Mouse (Mus musculus) midbrain, postnatal 0 days (tissue): ENCODE results near the gene Acads. TPM values are rescaled to one million over a fixed set of nuclear protein-coding genes. Genes with fewer than 3 reads are reported as not detected.

Experiments
- ATAC-seq: fragments of 200-750 bp; cut with Nextera tagmentation; 2 replicates; pipeline ENCODE4 v1.8.0; 2017; ENCODE audit warnings: moderate number of reproducible peaks, mild to moderate bottlenecking, moderate TSS enrichment, moderate library complexity; ENCODE audit not compliant: low FRiP score
- DNase-seq: peaks from one replicate; pipeline ENCODE4 v3.0.0-alpha.2; 2015; ENCODE audit warnings: low spot score
- H3K27ac ChIP-seq: fragments of 300-500 bp; sonication (generic); 2 replicates; pipeline ENCODE4 v1.5.1; 2014; ENCODE audit warnings: low read depth, mild to moderate bottlenecking, low read length, mixed read lengths
- H3K27me3 ChIP-seq: fragments of 300-500 bp; sonication (generic); 2 replicates; pipeline ENCODE4 v1.6.1; 2014; ENCODE audit warnings: low read length, control low read depth, mixed read lengths; ENCODE audit not compliant: insufficient read depth
- H3K36me3 ChIP-seq: fragments of 300-500 bp; sonication (generic); 2 replicates; pipeline ENCODE4 v1.6.1; 2014; ENCODE audit warnings: low read length, control low read depth, mixed read lengths; ENCODE audit not compliant: insufficient read depth
- H3K4me1 ChIP-seq: fragments of 300-500 bp; sonication (generic); 2 replicates; pipeline ENCODE4 v1.6.1; 2014; ENCODE audit warnings: mild to moderate bottlenecking, control low read depth, antibody characterized with exemption, low read length, mixed read lengths; ENCODE audit not compliant: insufficient read depth
- H3K4me2 ChIP-seq: fragments of 300-500 bp; sonication (generic); 2 replicates; pipeline ENCODE4 v1.6.1; 2014; ENCODE audit warnings: low read depth, mild to moderate bottlenecking, low read length, mixed read lengths; ENCODE audit not compliant: poor library complexity, severe bottlenecking
- H3K4me3 ChIP-seq: fragments of 300-500 bp; sonication (generic); 2 replicates; pipeline ENCODE4 v1.5.1; 2014; ENCODE audit warnings: low read depth, mild to moderate bottlenecking, low read length, moderate library complexity
- H3K9ac ChIP-seq: fragments of 300-500 bp; sonication (generic); replicated peaks from 2 replicates; pipeline ENCODE4 v1.6.1; 2014; ENCODE audit warnings: mild to moderate bottlenecking, low read length, moderate library complexity, mixed read lengths; ENCODE audit not compliant: poor library complexity, severe bottlenecking
- H3K9me3 ChIP-seq: fragments of 300-500 bp; sonication (generic); 2 replicates; pipeline ENCODE4 v1.6.1; 2016; ENCODE audit warnings: low read length, control low read depth
- CTCF ChIP-seq: IDR thresholded peaks from 2 replicates; pipeline ENCODE4 v1.5.1; 2016; ENCODE audit warnings: antibody characterized with exemption, mild to moderate bottlenecking
- WGBS: fragments of 180-500 bp; shearing (Covaris S2); extraction: QIAGEN DNeasy Blood & Tissue Kit; methylation state at CpG from one replicate; pipeline ENCODE4 v1.1.7; 2014; 5-methylcytosine and 5-hydroxymethylcytosine counted together
- polyA plus RNA-seq: library from polyadenylated mRNA; unstranded; fragments of >200 nt; fragmentation: Nextera tagmentation; extraction: Ambion mirVana; gene quantifications from 2 replicates; pipeline ENCODE4 v1.2.1, GENCODE M21; 2015
- total RNA-seq: library from RNA; depleted of rRNA; stranded (reverse); fragments of >200 nt; gene quantifications from 2 replicates; pipeline ENCODE4 v1.2.3, GENCODE M21; 2014

Acads gene
- total and polyA plus RNA-seq, 2 experiments from 2014 or later, result 13.4 to 17.4 TPM

DNA sequence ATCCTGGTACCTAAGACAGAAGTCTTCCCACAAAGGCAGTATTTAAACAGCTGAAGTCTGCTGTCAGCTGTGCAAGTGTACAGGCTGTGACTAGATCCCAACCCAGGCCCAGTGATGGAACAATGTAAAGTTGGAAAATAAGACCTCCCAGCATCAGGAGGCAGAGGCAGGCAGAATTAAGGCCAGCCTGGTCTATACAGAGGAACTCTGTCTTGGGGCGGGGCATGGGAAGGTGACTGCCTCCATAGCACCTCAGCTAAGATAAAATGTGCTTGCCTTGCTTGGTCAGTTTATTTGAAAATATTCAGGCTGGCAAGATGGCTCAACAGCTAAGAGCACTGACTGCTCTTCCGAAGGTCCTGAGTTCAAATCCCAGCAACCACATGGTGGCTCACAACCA is 48.7 kb downstream of the Acads start:
- WGBS, result 96% methylated on average over 2 of the region's 2 CpGs
- ATAC-seq, result no peak
- Histone ChIP-seq H3K36me3 (peaks cover 7% of the 10 kb centered on the region; the same call in 1 of the 2 replicates), H3K9me3 (no peaks in the 10 kb centered on the region), H3K4me2 (no peak overlapping the region), H3K27ac (no peak overlapping the region), H3K9ac (no peak overlapping the region), H3K4me3 (no peak overlapping the region), H3K27me3 (no peaks in the 10 kb centered on the region), H3K4me1 (no peaks in the 10 kb centered on the region)
- TF ChIP-seq CTCF, result no peak
- no peak for DNase-seq

DNA sequence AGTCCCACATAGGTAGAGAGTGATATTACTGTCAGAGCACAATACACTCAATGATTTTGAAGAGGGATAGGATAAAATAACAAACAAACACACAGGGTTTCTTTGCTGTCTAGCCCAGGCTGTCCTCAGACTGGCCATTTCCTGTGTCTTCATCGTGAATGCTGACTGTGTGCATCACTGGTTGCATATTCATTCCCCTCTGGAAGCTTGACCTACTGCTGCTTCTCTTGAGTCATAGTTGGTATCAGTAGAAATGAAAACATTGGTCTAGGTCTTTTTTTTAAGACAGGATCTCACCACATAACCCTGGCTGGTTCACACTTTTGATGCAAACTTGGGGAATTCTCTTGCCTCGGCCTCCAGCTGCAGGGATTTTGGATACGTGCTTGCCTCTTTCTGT is 49.5 kb downstream of the Acads start:
- H3K27ac ChIP-seq, result no peak overlapping the region
- DNase-seq (no peak), ATAC-seq (no peak)
- H3K9ac ChIP-seq, result no peak overlapping the region
- H3K27me3 ChIP-seq, result no peaks in the 10 kb centered on the region
- no peaks in the 10 kb centered on the region for H3K36me3 ChIP-seq
- WGBS, result 90% methylated on average over 3 of the region's 3 CpGs
- no peak overlapping the region for H3K4me3 ChIP-seq
- no peak for TF ChIP-seq CTCF
- H3K9me3 ChIP-seq, result no peaks in the 10 kb centered on the region
- no peak overlapping the region for H3K4me2 ChIP-seq
- no peaks in the 10 kb centered on the region for H3K4me1 ChIP-seq

DNA sequence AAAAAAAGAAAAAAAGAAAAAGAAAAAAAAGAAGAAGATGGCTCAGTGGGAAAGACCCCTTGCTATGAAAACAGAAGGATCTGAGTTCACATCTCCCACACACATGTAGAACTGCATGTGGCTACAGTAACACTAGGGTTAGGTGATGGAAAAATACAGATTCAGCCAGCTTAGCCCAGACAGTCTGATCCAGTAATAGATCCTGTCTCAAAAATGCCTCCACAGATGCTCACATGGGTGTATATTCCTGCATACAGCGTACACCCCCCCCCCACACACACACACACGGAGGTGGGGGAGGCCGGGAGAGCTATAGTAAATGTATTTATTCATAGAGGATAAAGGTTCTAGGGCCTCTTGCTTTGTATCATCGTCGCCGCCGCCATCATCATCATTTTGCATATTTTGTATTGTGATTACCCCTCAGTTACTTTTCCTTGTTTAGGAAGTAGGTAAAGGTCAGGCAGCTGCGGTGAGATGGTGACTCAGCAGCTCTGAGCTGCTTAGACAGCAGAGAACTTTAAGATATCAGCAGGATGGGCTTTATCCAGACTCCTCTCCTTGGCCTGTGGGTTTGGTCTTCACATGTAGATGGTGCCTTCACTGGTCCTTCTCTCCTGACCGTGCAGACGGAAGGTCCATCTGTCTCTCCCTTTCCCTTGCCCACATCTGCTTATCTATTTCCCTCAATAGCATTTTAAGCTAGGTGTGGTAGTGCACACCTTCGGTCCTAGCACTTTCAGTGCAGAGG is 50.3 kb downstream of the Acads start:
- 93% methylated on average over 11 of the region's 11 CpGs for WGBS
- no peaks in the 10 kb centered on the region for H3K9me3 ChIP-seq
- no peak overlapping the region for H3K27ac ChIP-seq
- no peak overlapping the region for H3K9ac ChIP-seq
- no peak overlapping the region for H3K4me3 ChIP-seq
- no peaks in the 10 kb centered on the region for H3K36me3 ChIP-seq
- no peaks in the 10 kb centered on the region for H3K27me3 ChIP-seq
- no peaks in the 10 kb centered on the region for H3K4me1 ChIP-seq
- no peak for TF ChIP-seq CTCF
- H3K4me2 ChIP-seq, result no peak overlapping the region
- ATAC-seq, result no peak
- DNase-seq, result no peak

DNA sequence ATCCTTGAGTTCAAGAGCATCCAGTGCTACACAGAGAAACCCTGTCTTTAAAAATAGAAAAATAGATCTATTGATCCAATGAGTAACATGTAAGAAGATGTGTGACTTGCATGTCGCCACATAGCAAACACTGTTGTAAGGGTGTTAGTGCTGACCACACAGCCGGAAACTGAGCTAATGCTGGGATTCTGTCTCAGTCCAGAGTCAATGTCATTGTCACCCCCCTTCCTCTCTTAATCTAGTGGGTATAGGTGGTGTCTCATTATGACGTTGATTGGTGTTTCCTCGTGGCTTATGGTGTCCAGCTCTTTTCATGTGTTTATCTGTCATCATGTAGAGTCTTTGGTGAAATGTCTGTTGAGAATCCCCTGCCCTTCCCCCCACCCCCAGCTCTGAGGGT is 52.9 kb downstream of the Acads start:
- Histone ChIP-seq H3K4me2 (no peak overlapping the region), H3K27ac (no peak overlapping the region), H3K9ac (no peak overlapping the region), H3K36me3 (no peaks in the 10 kb centered on the region), H3K27me3 (no peaks in the 10 kb centered on the region), H3K4me3 (no peak overlapping the region), H3K4me1 (no peaks in the 10 kb centered on the region), H3K9me3 (no peaks in the 10 kb centered on the region)
- DNase-seq, result no peak
- WGBS, result 73% methylated on average over 4 of the region's 4 CpGs
- TF ChIP-seq CTCF, result no peak
- ATAC-seq, result no peak

DNA sequence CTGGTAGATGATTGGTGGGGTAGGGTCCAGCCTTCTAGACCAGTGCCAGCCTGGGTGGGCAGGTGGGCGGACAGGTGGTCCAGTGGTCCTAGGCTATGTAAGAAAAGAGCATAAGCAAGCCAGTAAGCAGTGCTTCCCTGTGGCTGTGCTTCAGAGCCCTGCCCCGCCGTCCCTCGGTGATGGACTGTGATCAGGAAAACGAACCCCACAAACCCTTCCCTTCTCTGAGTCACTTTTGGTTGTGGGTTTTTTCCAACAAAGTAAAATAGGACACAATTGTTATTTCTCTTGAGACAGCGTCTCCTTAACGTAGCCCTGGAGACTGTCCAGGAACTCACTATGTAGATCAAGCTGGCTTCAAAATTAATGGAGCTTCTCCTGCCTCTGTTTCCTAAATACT is 55.8 kb downstream of the Acads start:
- H3K4me3 ChIP-seq, result no peak overlapping the region
- WGBS, result 93% methylated on average over 7 of the region's 7 CpGs
- H3K27me3 ChIP-seq, result no peaks in the 10 kb centered on the region

DNA sequence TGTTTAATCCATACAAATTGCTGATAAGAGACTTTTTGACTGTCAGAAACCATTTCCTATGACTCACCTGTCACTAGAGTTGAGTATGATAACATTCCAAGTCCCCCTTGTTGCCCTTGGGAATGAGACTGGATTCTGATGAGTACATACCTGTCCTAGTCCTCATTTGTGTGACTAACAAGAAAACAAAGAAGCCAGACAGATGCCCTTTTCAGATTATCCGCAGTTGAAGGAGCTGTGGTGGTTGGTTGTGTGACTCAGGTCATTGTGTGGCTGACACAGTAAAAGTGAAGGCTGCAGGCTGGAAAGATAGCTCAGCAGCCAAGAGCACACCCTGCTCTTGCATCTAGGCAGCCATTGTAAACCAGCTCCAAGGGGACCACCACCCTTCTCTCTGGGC is 56.6 kb downstream of the Acads start:
- H3K27me3 ChIP-seq, result no peaks in the 10 kb centered on the region
- H3K4me1 ChIP-seq, result no peaks in the 10 kb centered on the region
- H3K9me3 ChIP-seq, result no peaks in the 10 kb centered on the region
- DNase-seq (no peak), ATAC-seq (no peak)
- no peak overlapping the region for H3K4me2 ChIP-seq
- 63% methylated on average over 1 of the region's 1 CpGs for WGBS
- no peak overlapping the region for H3K27ac ChIP-seq
- H3K9ac ChIP-seq, result no peak overlapping the region
- no peaks in the 10 kb centered on the region for H3K36me3 ChIP-seq
- no peak for TF ChIP-seq CTCF
- H3K4me3 ChIP-seq, result no peak overlapping the region

More for the DNA sequence above, 55.8 kb downstream of the Acads start:
- no peak overlapping the region for H3K4me2 ChIP-seq
- no peak for ATAC-seq
- H3K27ac ChIP-seq, result no peak overlapping the region
- no peaks in the 10 kb centered on the region for H3K36me3 ChIP-seq
- H3K9ac ChIP-seq, result no peak overlapping the region
- no peaks in the 10 kb centered on the region for H3K4me1 ChIP-seq
- TF ChIP-seq CTCF, result no peak
- no peaks in the 10 kb centered on the region for H3K9me3 ChIP-seq
- no peak for DNase-seq
